Mouse (Mus musculus): Measurements from ENCODE around the gene Usp49.

DNA sequence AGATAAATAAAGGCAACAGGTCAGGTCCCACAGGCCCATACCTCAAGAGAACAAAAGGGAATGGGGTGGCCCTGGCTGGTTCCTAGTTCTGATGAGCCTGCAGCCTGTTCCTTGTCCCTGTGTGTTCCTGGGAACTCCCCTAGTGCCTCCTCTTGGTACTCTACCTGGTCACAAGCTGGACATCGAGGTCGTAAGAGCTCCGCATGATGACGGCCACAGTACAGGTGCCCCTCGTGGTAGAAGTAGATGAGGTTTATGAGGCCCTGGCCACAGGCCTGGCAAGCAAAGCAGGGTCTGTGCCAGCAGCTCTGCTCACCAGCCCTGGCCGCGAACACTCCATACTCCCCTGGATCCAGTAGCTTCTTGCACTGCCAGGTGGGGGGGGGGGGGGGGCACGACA, 59.4 kb downstream of the Usp49 start:
- TF ChIP-seq EP300 (IDR thresholded peaks at IDR 0.05; ENCODE audit: low read depth): no peak
- no peak for TF ChIP-seq CTCF (IDR thresholded peaks at IDR 0.05; ENCODE audit: low read depth)

Data from liver, postnatal 0 days (tissue).